15 mouse cellular contexts compared by ENCODE assay signal in genomic region chr9:59589703-59590439, GRCm38 (mm10). TPM values are rescaled to one million over a fixed set of nuclear protein-coding genes. Genes with fewer than 3 reads are reported as not detected.
A peak's percentile ranks its signal among the peaks of the same experiment; 100 is the strongest.
DNase-seq lines count a peak whose midpoint lies in the region; ATAC-seq and TF ChIP-seq lines count a peak whose summit lies in the region.
"Had no signal": no experiment of that assay in that cellular context is flagged by ENCODE, and none has a peak within 500 bp of the region (broad histone marks: within the 10 kb centered on the region; RNA-seq: fewer than 3 reads in every experiment).

No protein-coding gene starts in this region.

- no peak for TF ChIP-seq CTCF in layer of hippocampus, adult 2 months (conservative IDR thresholded peaks at IDR 0.05)
- TF ChIP-seq CTCF in stomach, postnatal 0 days (IDR thresholded peaks at IDR 0.05; ENCODE audit: low read depth): no peak

- no peak for ATAC-seq in stomach, postnatal 0 days (ENCODE audit: low FRiP score, low TSS enrichment)
- ATAC-seq: liver, embryonic 12.5 days had no signal

- no peaks in the 10 kb centered on the region for H3K36me3 ChIP-seq in stomach, postnatal 0 days (ENCODE audit: control insufficient read depth, insufficient read depth, low read length)
- H3K36me3 ChIP-seq: heart, embryonic 13.5 days; liver, embryonic 12.5 days had no signal

- 68% methylated on average over 10 of the region's 10 CpGs for whole genome bisulfite sequencing in stomach, postnatal 0 days

- H3K4me3 ChIP-seq in layer of hippocampus, adult 2 months: peak overlapping the region; percentile 35; the same call in 1 of the 2 replicates
- H3K4me3 ChIP-seq in stomach, postnatal 0 days (ENCODE audit: low read depth, low read length): no peak overlapping the region
- H3K4me3 ChIP-seq: heart, embryonic 13.5 days; liver, embryonic 12.5 days; megakaryocyte, embryonic 14.5 days had no signal

- no peaks in the 10 kb centered on the region for H3K9me3 ChIP-seq in stomach, postnatal 0 days (ENCODE audit: control insufficient read depth, low read length)
- H3K9me3 ChIP-seq: heart, embryonic 13.5 days; liver, embryonic 12.5 days; megakaryocyte, embryonic 14.5 days had no signal

- TF ChIP-seq EP300 in stomach, postnatal 0 days (optimal IDR thresholded peaks at IDR 0.05): no peak

- H3K27me3 ChIP-seq in stomach, postnatal 0 days (ENCODE audit: control insufficient read depth, insufficient read depth, low read length): no peaks in the 10 kb centered on the region

- H3K4me1 ChIP-seq in stomach, postnatal 0 days (replicated peaks; ENCODE audit: control insufficient read depth, insufficient read depth): no peaks in the 10 kb centered on the region
- H3K4me1 ChIP-seq: heart, embryonic 13.5 days; liver, embryonic 12.5 days had no signal

- H3K9ac ChIP-seq in stomach, postnatal 0 days (ENCODE audit: low read length): no peak overlapping the region
- H3K9ac ChIP-seq: heart, embryonic 13.5 days; liver, embryonic 12.5 days had no signal

- peak overlapping the region; percentile 99 for H3K27ac ChIP-seq in layer of hippocampus, adult 2 months
- H3K27ac ChIP-seq in stomach, postnatal 0 days (replicated peaks): no peak overlapping the region
- H3K27ac ChIP-seq: heart, embryonic 13.5 days; liver, embryonic 12.5 days had no signal

- peak; percentile 41 to 56 for DNase-seq in layer of hippocampus, adult 2 months (ENCODE audit: low spot score in 2 of 2)
- no peak for DNase-seq in layer of hippocampus, postnatal 25 days (ENCODE audit: extremely low spot score in 1 of 2, low spot score in 1 of 2)
- DNase-seq in NIH3T3 (ENCODE audit: low read depth) (peak; percentile 46), adipocyte (ENCODE audit: low spot score) (no peak)
- DNase-seq in left cerebral cortex, adult 18-20 months (ENCODE audit: low spot score in 2 of 2): peak; percentile 54 to 73
- peak; percentile 47 to 60 for DNase-seq in right cerebral cortex, postnatal 10 days (ENCODE audit: low spot score in 2 of 2)
- no peak for DNase-seq in stomach, postnatal 0 days (ENCODE audit: low spot score)
- DNase-seq in heart, postnatal 4 days: no peak
- DNase-seq: adrenal gland, postnatal 10 days; cerebellum, adult 9-10 months; kidney, adult 9 months; thymus, adult 2 months had no signal

- H3K4me2 ChIP-seq in stomach, postnatal 0 days (replicated peaks; ENCODE audit: low read depth): no peak overlapping the region
- H3K4me2 ChIP-seq: heart, embryonic 13.5 days; liver, embryonic 12.5 days had no signal

RNA-seq across cellular contexts. Expression of gene Celf6, which starts 12.2 kb away (rescaled TPM):
- total RNA-seq in layer of hippocampus, adult 2 months (2021): 10 to 100 TPM; 25.2 to 30.4 TPM
- 10 to 100 TPM; 23.7 to 25.6 TPM for total RNA-seq in layer of hippocampus, postnatal 25 days (2021)
- 10 to 100 TPM; 29.7 to 35.2 TPM for total RNA-seq in left cerebral cortex, adult 18-20 months (2021)
- polyA plus RNA-seq in stomach, postnatal 0 days (2015; fragmentation: Nextera tagmentation; extraction: Ambion mirVana): 4.5 and 4.8 TPM in 2 replicates
- under 1 TPM; 0.09 to 0.12 TPM for total RNA-seq in heart, postnatal 4 days (2021)
- polyA plus RNA-seq: thymus, adult 2 months had no signal

RNA-seq across cellular contexts. Expression of gene Parp6, which starts 27.2 kb away (rescaled TPM):
- total RNA-seq in layer of hippocampus, adult 2 months (2021): 100 to 1,000 TPM; 129 to 132 TPM
- total RNA-seq in layer of hippocampus, postnatal 25 days (2021): 100 to 1,000 TPM; 138 to 142 TPM
- total RNA-seq in left cerebral cortex, adult 18-20 months (2021): 100 to 1,000 TPM; 129 to 139 TPM
- polyA plus RNA-seq in stomach, postnatal 0 days (2015; fragmentation: Nextera tagmentation; extraction: Ambion mirVana): 13.3 and 14.9 TPM in 2 replicates
- 10 to 100 TPM; 16.7 to 17.3 TPM for total RNA-seq in heart, postnatal 4 days (2021)

RNA-seq across cellular contexts. Expression of gene Tmem202, which starts 50.2 kb away (rescaled TPM):
- 1 to 10 TPM; 2.4 to 2.8 TPM for total RNA-seq in layer of hippocampus, adult 2 months (2021)
- total RNA-seq in layer of hippocampus, postnatal 25 days (2021): 1 to 10 TPM; 2.0 to 2.1 TPM
- total RNA-seq in left cerebral cortex, adult 18-20 months (2021): 1 to 10 TPM; 2.6 to 3.6 TPM
- 0.25 and 0.59 TPM in 2 replicates for polyA plus RNA-seq in stomach, postnatal 0 days (2015; fragmentation: Nextera tagmentation; extraction: Ambion mirVana)
- under 1 TPM; 0.23 to 0.71 TPM for total RNA-seq in heart, postnatal 4 days (2021)
- polyA plus RNA-seq: liver, embryonic 12.5 days had no signal

RNA-seq across cellular contexts. Expression of gene Hexa, which starts 50.5 kb away (rescaled TPM):
- 10 to 100 TPM; 47.8 to 51.0 TPM for total RNA-seq in layer of hippocampus, adult 2 months (2021)
- 10 to 100 TPM; 45.8 to 52.7 TPM for total RNA-seq in layer of hippocampus, postnatal 25 days (2021)
- total RNA-seq in left cerebral cortex, adult 18-20 months (2021): 10 to 100 TPM; 48.4 to 54.1 TPM
- polyA plus RNA-seq in stomach, postnatal 0 days (2015; fragmentation: Nextera tagmentation; extraction: Ambion mirVana): 39.2 and 42.3 TPM in 2 replicates
- 10 to 100 TPM; 33.4 to 33.7 TPM for total RNA-seq in heart, postnatal 4 days (2021)

Comparison
In these comparisons a context has a peak if more than half of its experiments do, and no peak if none do; other contexts are left out.
1. DNase-seq: peak in layer of hippocampus, adult 2 months (2 of 2), NIH3T3 (single experiment), left cerebral cortex, adult 18-20 months (2 of 2) and right cerebral cortex, postnatal 10 days (2 of 2); none in layer of hippocampus, postnatal 25 days (0 of 2), stomach, postnatal 0 days (single experiment), heart, postnatal 4 days (single experiment) and adipocyte (single experiment).
2. RNA of gene Celf6, which starts 12.2 kb away (total RNA-seq): 29.7 to 35.2 TPM in left cerebral cortex, adult 18-20 months, 25.2 to 30.4 TPM in layer of hippocampus, adult 2 months and 23.7 to 25.6 TPM in layer of hippocampus, postnatal 25 days; 0.09 to 0.12 TPM in heart, postnatal 4 days; every median in the first group is over 10 times any median in the second.
3. RNA of gene Parp6, which starts 27.2 kb away (total RNA-seq): 138 to 142 TPM in layer of hippocampus, postnatal 25 days, 129 to 139 TPM in left cerebral cortex, adult 18-20 months and 129 to 132 TPM in layer of hippocampus, adult 2 months; 16.7 to 17.3 TPM in heart, postnatal 4 days; every median in the first group is over 4 times any median in the second.